Mouse (Mus musculus) myocyte (in vitro differentiated cells): ENCODE data around the gene Vps33b. TPM values are rescaled to one million over a fixed set of nuclear protein-coding genes. Genes with fewer than 3 reads are reported as not detected.

Experiments used
- H3K27me3 ChIP-seq: one replicate; pipeline ENCODE4 v1.6.1; 2011; ENCODE audit not compliant: control insufficient read depth, insufficient read depth, insufficient read length
- H3K36me3 ChIP-seq: one replicate; pipeline ENCODE4 v1.6.1; 2011; ENCODE audit not compliant: control insufficient read depth, insufficient read depth
- H3K4me2 ChIP-seq: one replicate; pipeline ENCODE4 v1.6.1; 2011; ENCODE audit warnings: low read depth, control low read depth
- H3K4me3 ChIP-seq: one replicate; pipeline ENCODE4 v1.5.1; 2011; ENCODE audit warnings: mild to moderate bottlenecking, control low read depth, moderate library complexity
- H3K79me2 ChIP-seq: one replicate; pipeline ENCODE4 v1.6.1; 2011; ENCODE audit not compliant: control insufficient read depth, insufficient read depth
- H3ac ChIP-seq: one replicate; pipeline ENCODE4 v1.6.1; 2011; ENCODE audit not compliant: control insufficient read depth, insufficient read length
- CEBPB ChIP-seq: IDR thresholded peaks from 2 replicates; pipeline ENCODE4 v1.6.1; 2011; ENCODE audit warnings: mild to moderate bottlenecking, moderate library complexity; ENCODE audit not compliant: poor library complexity, insufficient read depth, severe bottlenecking
- E2F4 ChIP-seq: IDR thresholded peaks from one replicate; pipeline ENCODE4 v1.6.1; 2011; ENCODE audit warnings: mild to moderate bottlenecking, control low read depth, moderate library complexity; ENCODE audit not compliant: insufficient read depth
- MAX ChIP-seq: IDR thresholded peaks from one replicate; pipeline ENCODE4 v1.6.1; 2011; ENCODE audit warnings: low read depth, mild to moderate bottlenecking, control low read depth
- MYOD1 ChIP-seq, 3 experiments: IDR thresholded peaks; one replicate each; pipeline ENCODE4 v1.6.1; 2011; ENCODE audit warnings: control low read depth in 2 of 3, low read depth in 2 of 3, mild to moderate bottlenecking in 2 of 3, moderate library complexity in 1 of 3; ENCODE audit not compliant: insufficient read length in 2 of 3, control insufficient read depth in 1 of 3
- MYOG ChIP-seq, 3 experiments: IDR thresholded peaks; one replicate each; pipeline ENCODE4 v1.6.1; 2011; ENCODE audit warnings: control low read depth in 2 of 3, low read depth in 2 of 3, mild to moderate bottlenecking in 2 of 3; ENCODE audit not compliant: insufficient read length in 2 of 3, control insufficient read depth in 1 of 3, insufficient read depth in 1 of 3
- POLR2A ChIP-seq: IDR thresholded peaks from one replicate; pipeline ENCODE4 v1.6.1; 2011; ENCODE audit warnings: low read depth, mild to moderate bottlenecking, control low read depth, moderate library complexity; ENCODE audit not compliant: insufficient read length
- POLR2AphosphoS2 ChIP-seq: IDR thresholded peaks from one replicate; pipeline ENCODE4 v1.6.1; 2011; ENCODE audit warnings: low read depth, control low read depth; ENCODE audit not compliant: insufficient read length
- REST ChIP-seq: IDR thresholded peaks from one replicate; pipeline ENCODE4 v1.6.1; 2011; ENCODE audit warnings: mild to moderate bottlenecking, control low read depth, moderate library complexity; ENCODE audit not compliant: insufficient read depth, insufficient read length
- SRF ChIP-seq: IDR thresholded peaks from one replicate; pipeline ENCODE4 v1.6.1; 2011; ENCODE audit warnings: low read depth; ENCODE audit not compliant: control insufficient read depth, insufficient read length
- TCF12 ChIP-seq: IDR thresholded peaks from one replicate; pipeline ENCODE4 v1.6.1; 2011; ENCODE audit warnings: mild to moderate bottlenecking, control low read depth; ENCODE audit not compliant: poor library complexity, insufficient read depth, severe bottlenecking
- TCF3 ChIP-seq: IDR thresholded peaks from one replicate; pipeline ENCODE4 v1.6.1; 2011; ENCODE audit warnings: low read depth, control low read depth; ENCODE audit not compliant: insufficient read length
- USF1 ChIP-seq: IDR thresholded peaks from one replicate; pipeline ENCODE4 v1.6.1; 2011; ENCODE audit warnings: low read depth, mild to moderate bottlenecking, control low read depth, moderate library complexity
- polyA plus RNA-seq: library from polyadenylated mRNA; unstranded; fragments of >200 nt; fragmentation: generic; extraction: Trizol; gene quantifications from one replicate; pipeline ENCODE4 v1.2.1, GENCODE M21; 2012; ENCODE audit warnings: missing spikeins

Vps33b gene
- polyA plus RNA-seq, 1 experiment = 4.8 TPM

GRCm38 (mm10) chr7:80257706-80258105, 11.7 kb upstream of the Vps33b start:
- no peak overlapping the region for H3K4me2 ChIP-seq
- no peaks in the 10 kb centered on the region for H3K36me3 ChIP-seq
- TF ChIP-seq REST = no peak
- TF ChIP-seq CEBPB = no peak
- no peak for TF ChIP-seq TCF12
- no peak for TF ChIP-seq SRF
- TF ChIP-seq MAX = no peak
- TF ChIP-seq E2F4 = no peak
- no peak for TF ChIP-seq MYOG (IDR thresholded peaks at IDR 0.05; ENCODE audit: control insufficient read depth in 1 of 3, insufficient read depth in 1 of 3, insufficient read length in 2 of 3, low read depth in 2 of 3)
- no peak for TF ChIP-seq MYOD1 (IDR thresholded peaks at IDR 0.05; ENCODE audit: control insufficient read depth in 1 of 3, insufficient read length in 2 of 3, low read depth in 2 of 3)
- TF ChIP-seq USF1 = no peak
- no peak for TF ChIP-seq POLR2A
- no peak for TF ChIP-seq POLR2AphosphoS2
- no peak for TF ChIP-seq TCF3
- no peak overlapping the region for H3K4me3 ChIP-seq
- no peaks in the 10 kb centered on the region for H3K27me3 ChIP-seq
- H3ac ChIP-seq = no peak overlapping the region
- H3K79me2 ChIP-seq = peaks cover 14% of the 10 kb centered on the region

DNA sequence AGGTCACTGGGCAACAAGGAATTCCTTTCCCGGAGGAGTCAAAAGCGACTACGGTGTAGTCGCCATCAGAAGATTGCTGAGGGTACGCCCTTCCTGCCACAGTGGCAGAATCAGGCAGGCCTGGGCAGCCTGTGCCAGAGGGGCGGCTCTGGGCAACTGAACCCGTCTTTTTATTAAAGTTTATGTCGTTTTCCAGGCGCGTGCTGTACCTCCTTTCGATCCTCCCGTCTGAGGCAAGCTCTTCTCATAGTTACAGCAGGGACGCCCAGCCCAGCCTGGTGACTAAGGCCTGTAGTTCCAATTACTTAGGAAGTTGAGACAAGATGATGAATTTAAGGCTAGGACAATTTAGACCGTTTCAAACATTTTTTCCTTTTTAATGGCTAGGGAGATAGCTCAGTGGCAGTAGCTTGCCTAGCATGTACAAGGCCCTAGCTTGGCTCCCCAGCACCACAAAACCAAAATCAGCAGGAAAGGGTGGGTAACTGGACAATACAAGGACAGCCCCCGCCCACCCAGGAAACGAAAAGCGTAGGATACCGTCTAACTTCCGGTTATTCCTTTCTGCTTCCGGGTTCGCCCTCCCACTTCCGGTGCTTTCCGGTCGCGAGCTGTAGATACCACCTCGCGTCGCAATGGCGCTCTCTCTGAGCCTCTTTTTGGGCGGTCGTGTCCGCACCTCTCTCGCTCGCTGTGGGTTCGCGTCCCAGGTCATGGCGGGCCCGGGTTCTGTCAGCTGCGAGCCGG, 8.7 kb upstream of the Vps33b start, which contains the start of gene Ngrn:
Ngrn (plus strand) TSS at position 591 of the 747 bp plus-strand sequence.
- Histone ChIP-seq H3ac (peak within 1 kb of the TSS; percentile 64), H3K4me3 (peak within 1 kb of the TSS; percentile 86), H3K4me2 (peak within 1 kb of the TSS; percentile 71), H3K27me3 (no peaks in the 10 kb centered on the region), H3K36me3 (peaks cover 7% of the 10 kb centered on the region), H3K79me2 (peaks cover 28% of the 10 kb centered on the region)
- TF ChIP-seq REST (no peak), TCF3 (no peak), USF1 (no peak), MYOD1 (IDR thresholded peaks at IDR 0.05; ENCODE audit: control insufficient read depth in 1 of 3, insufficient read length in 2 of 3, low read depth in 2 of 3) (no peak), SRF (no peak), POLR2A (peak; percentile 82), MYOG (IDR thresholded peaks at IDR 0.05; ENCODE audit: control insufficient read depth in 1 of 3, insufficient read depth in 1 of 3, insufficient read length in 2 of 3, low read depth in 2 of 3) (no peak)

DNA sequence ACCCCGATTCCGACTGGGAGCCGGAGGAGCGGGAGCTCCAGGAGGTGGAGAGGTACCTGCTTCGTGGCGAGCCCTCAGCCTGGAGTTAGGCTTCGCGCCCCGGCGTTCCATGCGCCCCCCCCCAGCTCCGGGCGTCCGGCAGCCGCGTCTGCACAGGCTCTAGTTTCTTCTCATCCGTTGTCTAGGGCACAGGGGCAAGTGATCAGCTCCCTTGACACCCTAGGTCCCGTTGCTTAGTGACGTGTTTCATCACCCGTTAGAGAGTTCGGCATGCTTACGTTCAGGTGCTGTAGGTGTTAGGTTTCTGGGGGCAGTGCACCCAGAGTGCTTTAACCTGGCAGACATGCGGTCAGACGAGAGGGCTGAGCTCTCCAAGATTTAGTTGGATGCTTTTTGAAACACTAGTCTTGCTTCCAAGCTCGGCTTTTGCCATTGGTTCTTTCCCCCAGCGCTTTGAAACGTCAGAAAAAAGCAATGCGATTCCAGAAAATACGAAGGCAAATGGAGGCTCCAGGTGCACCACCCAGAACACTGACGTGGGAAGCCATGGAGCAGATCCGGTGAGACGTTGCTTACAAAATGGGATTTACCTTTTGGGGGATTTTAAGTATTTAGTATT, 8.0 kb upstream of the Vps33b start:
- peak; percentile 1 for TF ChIP-seq POLR2AphosphoS2
- no peak for TF ChIP-seq E2F4
- TF ChIP-seq TCF3 = no peak
- no peak for TF ChIP-seq REST
- Histone ChIP-seq H3K36me3 (peaks cover 9% of the 10 kb centered on the region), H3K4me3 (peak overlapping the region; percentile 86), H3K79me2 (peaks cover 28% of the 10 kb centered on the region), H3ac (peak overlapping the region; percentile 64), H3K27me3 (no peaks in the 10 kb centered on the region), H3K4me2 (peak overlapping the region; percentile 71)

DNA sequence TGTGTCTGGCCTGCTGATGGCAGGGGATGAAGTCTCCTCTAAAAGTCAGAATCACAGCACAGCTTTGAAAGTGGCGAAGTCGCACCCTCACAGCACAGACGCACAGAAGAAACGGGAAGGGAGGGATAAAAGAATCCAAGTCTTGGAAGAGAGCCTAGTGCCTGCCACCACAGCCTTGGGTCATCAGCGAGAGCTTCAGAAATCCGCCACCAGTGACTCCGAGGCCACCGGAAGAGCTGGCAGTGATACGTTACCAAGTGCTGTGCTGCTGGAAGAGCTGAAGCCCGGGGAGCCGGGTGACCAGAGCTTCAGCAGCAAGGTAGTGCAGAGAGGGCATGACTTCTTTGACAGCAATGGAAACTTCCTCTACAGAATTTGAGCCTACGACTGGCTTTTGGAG, 4.8 kb upstream of the Vps33b start:
- H3ac ChIP-seq = no peak overlapping the region
- TF ChIP-seq MYOG (IDR thresholded peaks at IDR 0.05; ENCODE audit: control insufficient read depth in 1 of 3, insufficient read depth in 1 of 3, insufficient read length in 2 of 3, low read depth in 2 of 3) (no peak), SRF (no peak), MYOD1 (IDR thresholded peaks at IDR 0.05; ENCODE audit: control insufficient read depth in 1 of 3, insufficient read length in 2 of 3, low read depth in 2 of 3) (no peak), POLR2A (no peak), POLR2AphosphoS2 (no peak), USF1 (no peak), CEBPB (no peak), E2F4 (no peak), TCF12 (no peak), TCF3 (no peak)
- peaks cover 14% of the 10 kb centered on the region for H3K36me3 ChIP-seq
- no peaks in the 10 kb centered on the region for H3K27me3 ChIP-seq
- no peak overlapping the region for H3K4me3 ChIP-seq
- peaks cover 28% of the 10 kb centered on the region for H3K79me2 ChIP-seq
- H3K4me2 ChIP-seq = no peak overlapping the region

- Histone ChIP-seq H3ac (no peak overlapping the region), H3K4me3 (no peak overlapping the region), H3K36me3 (peaks cover 14% of the 10 kb centered on the region), H3K4me2 (no peak overlapping the region), H3K27me3 (no peaks in the 10 kb centered on the region), H3K79me2 (peaks cover 31% of the 10 kb centered on the region)
- TF ChIP-seq MYOG (IDR thresholded peaks at IDR 0.05; ENCODE audit: control insufficient read depth in 1 of 3, insufficient read depth in 1 of 3, insufficient read length in 2 of 3, low read depth in 2 of 3) (no peak), SRF (no peak), TCF12 (no peak), POLR2A (no peak), MYOD1 (IDR thresholded peaks at IDR 0.05; ENCODE audit: control insufficient read depth in 1 of 3, insufficient read length in 2 of 3, low read depth in 2 of 3) (no peak), POLR2AphosphoS2 (no peak), REST (no peak), USF1 (no peak)
These were observed 1.7 kb upstream of the Vps33b start for GRCm38 (mm10) chr7:80267764-80268163.
